In the genomic region with DNA sequence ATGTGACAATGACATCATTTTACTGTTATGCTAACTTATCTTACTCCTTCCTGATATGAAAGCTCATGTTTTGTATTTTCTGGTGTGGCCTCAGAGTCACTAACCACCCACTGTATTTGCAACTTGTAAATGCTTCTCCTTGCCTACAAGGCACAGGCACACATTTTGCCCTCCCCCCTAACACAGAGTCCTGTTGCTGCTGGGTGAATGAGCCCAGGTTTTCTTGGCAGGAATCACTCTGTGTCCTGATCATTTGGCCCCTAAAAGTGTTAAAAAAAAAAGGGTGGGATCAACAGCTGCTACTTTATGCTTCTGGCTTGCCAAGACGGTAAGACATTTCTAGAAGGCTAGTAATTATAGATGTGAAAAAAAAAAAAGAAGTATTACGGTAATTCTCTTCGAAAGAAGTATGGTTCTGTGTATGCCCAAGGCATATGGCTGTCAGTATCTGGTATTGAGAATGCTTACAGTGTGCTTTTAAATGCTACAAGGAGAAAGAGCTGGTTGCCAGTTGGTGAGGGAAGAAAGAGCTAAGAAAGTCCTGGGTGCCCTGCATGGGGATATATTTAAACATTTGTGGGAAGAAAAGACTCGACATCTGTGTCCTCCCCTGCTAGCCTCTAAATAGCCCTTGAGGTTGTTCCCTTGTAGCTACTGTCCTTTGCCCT, we compare ENCODE assay signal across 1 mouse cellular context.
TF ChIP-seq lines count a peak whose summit lies in the region.

No protein-coding gene starts in this region.

TF ChIP-seq in MEL, 35 proteins besides CTCF, POLR2A, EP300 and RAD21:
- TF ChIP-seq MAFK (IDR thresholded peaks at IDR 0.05; ENCODE audit: borderline replicate concordance, low read depth, low read length) = no peak
- 0 out of 2 replicates have a peak, but pooled peaks have one; percentile 7 for TF ChIP-seq GATA1 (IDR thresholded peaks at IDR 0.05; ENCODE audit: low read depth, low read length)
- peak; percentile 53 for TF ChIP-seq ETS1 (IDR thresholded peaks at IDR 0.05; ENCODE audit: low read depth, low read length)
